Mouse (Mus musculus) heart, embryonic 14.5 days (tissue): Measurements from ENCODE around the gene Dzip1l. TPM values are rescaled to one million over a fixed set of nuclear protein-coding genes. Genes with fewer than 3 reads are reported as not detected.

Experiments
- ATAC-seq: fragments of 200-750 bp; cut with Nextera tagmentation; 2 replicates; pipeline ENCODE4 v1.8.0; 2017; ENCODE audit warnings: low read depth, moderate TSS enrichment; ENCODE audit not compliant: insufficient number of reproducible peaks, insufficient read depth, low FRiP score
- H3K27ac ChIP-seq, 2 experiments: fragments of 200-500 bp in 1 of 2; fragments of 300-500 bp in 1 of 2; sonication (generic) in 1 of 2; replicated peaks in 1 of 2; 2 replicates each; pipeline ENCODE4 v1.5.1; 2012 to 2014; ENCODE audit warnings: low read depth in 2 of 2, low read length in 2 of 2, control low read depth in 1 of 2, mild to moderate bottlenecking in 1 of 2, mixed read lengths in 1 of 2; ENCODE audit not compliant: control insufficient read depth in 1 of 2, insufficient read depth in 1 of 2
- H3K27me3 ChIP-seq: fragments of 300-500 bp; sonication (generic); 2 replicates; pipeline ENCODE4 v1.6.1; 2014; ENCODE audit warnings: mild to moderate bottlenecking, low read length, control low read depth; ENCODE audit not compliant: control insufficient read depth, insufficient read depth
- H3K36me3 ChIP-seq: fragments of 300-500 bp; sonication (generic); 2 replicates; pipeline ENCODE4 v1.6.1; 2014; ENCODE audit warnings: mild to moderate bottlenecking, control low read depth, low read length, mixed read lengths; ENCODE audit not compliant: control insufficient read depth, insufficient read depth
- H3K4me1 ChIP-seq, 2 experiments: fragments of 200-500 bp in 1 of 2; fragments of 300-500 bp in 1 of 2; sonication (generic) in 1 of 2; 2 replicates each; pipeline ENCODE4 v1.6.1; 2012 to 2014; ENCODE audit warnings: low read length in 2 of 2, control low read depth in 1 of 2, mixed read lengths in 1 of 2; ENCODE audit not compliant: control insufficient read depth in 2 of 2, insufficient read depth in 2 of 2
- H3K4me2 ChIP-seq: fragments of 300-500 bp; sonication (generic); 2 replicates; pipeline ENCODE4 v1.6.1; 2014; ENCODE audit warnings: mild to moderate bottlenecking, low read length
- H3K4me3 ChIP-seq, 2 experiments: fragments of 200-500 bp in 1 of 2; fragments of 300-500 bp in 1 of 2; sonication (generic) in 1 of 2; 2 replicates each; pipeline ENCODE4 v1.5.1; 2012 to 2014; ENCODE audit warnings: low read length in 2 of 2, mild to moderate bottlenecking in 2 of 2, control low read depth in 1 of 2, low read depth in 1 of 2, moderate library complexity in 1 of 2; ENCODE audit not compliant: control insufficient read depth in 1 of 2, insufficient read depth in 1 of 2
- H3K9ac ChIP-seq: fragments of 300-500 bp; sonication (generic); 2 replicates; pipeline ENCODE4 v1.6.1; 2014; ENCODE audit warnings: mild to moderate bottlenecking, low read length
- H3K9me3 ChIP-seq: fragments of 300-500 bp; sonication (generic); 2 replicates; pipeline ENCODE4 v1.6.1; 2016; ENCODE audit warnings: low read length, control low read depth; ENCODE audit not compliant: control insufficient read depth
- WGBS: fragments of 180-500 bp; shearing (Covaris S2); extraction: QIAGEN DNeasy Blood & Tissue Kit; methylation state at CpG from one replicate; pipeline ENCODE4 v1.1.7; 2014; 5-methylcytosine and 5-hydroxymethylcytosine counted together
- polyA plus RNA-seq: library from polyadenylated mRNA; unstranded; fragments of >200 nt; fragmentation: Nextera tagmentation; extraction: Ambion mirVana; gene quantifications from 2 replicates; pipeline ENCODE4 v1.2.1, GENCODE M21; 2014

Dzip1l gene
- polyA plus RNA-seq, 1 experiment from 2014 or later: 14.6 TPM

- no peak for ATAC-seq
- H3K4me3 ChIP-seq: no peak overlapping the region
- no peak overlapping the region for H3K4me2 ChIP-seq
- H3K27ac ChIP-seq: no peak overlapping the region
- no peaks in the 10 kb centered on the region; a peak in 1 of 4 replicates for H3K4me1 ChIP-seq
- H3K9ac ChIP-seq: no peak overlapping the region
- H3K9me3 ChIP-seq: no peaks in the 10 kb centered on the region
- 78% methylated on average over 2 of the region's 2 CpGs for WGBS
- no peaks in the 10 kb centered on the region for H3K27me3 ChIP-seq
- H3K36me3 ChIP-seq: no peaks in the 10 kb centered on the region
Observed at GRCm38 (mm10) chr9:99701187-99701586, 71.9 kb downstream of the Dzip1l start.

- Histone ChIP-seq H3K4me1 (no peaks in the 10 kb centered on the region; a peak in 1 of 4 replicates), H3K9ac (no peak overlapping the region), H3K36me3 (no peaks in the 10 kb centered on the region), H3K27ac (no peak overlapping the region), H3K4me2 (no peak overlapping the region), H3K27me3 (no peaks in the 10 kb centered on the region), H3K4me3 (no peak overlapping the region), H3K9me3 (no peaks in the 10 kb centered on the region)
- ATAC-seq: no peak
- 56% methylated on average over 6 of the region's 6 CpGs for WGBS
Observed at GRCm38 (mm10) chr9:99702215-99702614, 72.9 kb downstream of the Dzip1l start.

GRCm38 (mm10) chr9:99703711-99704110, 74.4 kb downstream of the Dzip1l start:
- WGBS: 59% methylated on average over 6 of the region's 6 CpGs
- Histone ChIP-seq H3K27me3 (no peaks in the 10 kb centered on the region), H3K36me3 (no peaks in the 10 kb centered on the region), H3K9me3 (no peaks in the 10 kb centered on the region), H3K4me3 (no peak overlapping the region), H3K9ac (no peak overlapping the region), H3K4me1 (no peaks in the 10 kb centered on the region; a peak in 1 of 4 replicates), H3K27ac (no peak overlapping the region), H3K4me2 (no peak overlapping the region)
- no peak for ATAC-seq

- WGBS: 80% methylated on average over 6 of the region's 6 CpGs
- Histone ChIP-seq H3K27ac (no peak overlapping the region), H3K4me2 (no peak overlapping the region), H3K9ac (no peak overlapping the region), H3K9me3 (no peaks in the 10 kb centered on the region), H3K4me1 (no peaks in the 10 kb centered on the region; a peak in 1 of 4 replicates), H3K27me3 (no peaks in the 10 kb centered on the region), H3K36me3 (no peaks in the 10 kb centered on the region), H3K4me3 (no peak overlapping the region)
- no peak for ATAC-seq
Observed at GRCm38 (mm10) chr9:99706264-99706663, 77.0 kb downstream of the Dzip1l start.

GRCm38 (mm10) chr9:99707425-99708126, 78.3 kb downstream of the Dzip1l start:
- Histone ChIP-seq H3K4me3 (no peak overlapping the region), H3K27ac (no peak overlapping the region)

GRCm38 (mm10) chr9:99709588-99710248, 80.4 kb downstream of the Dzip1l start:
- Histone ChIP-seq H3K36me3 (no peaks in the 10 kb centered on the region), H3K9me3 (no peaks in the 10 kb centered on the region), H3K27me3 (no peaks in the 10 kb centered on the region), H3K4me3 (no peak overlapping the region), H3K4me2 (no peak overlapping the region), H3K9ac (no peak overlapping the region), H3K4me1 (no peaks in the 10 kb centered on the region), H3K27ac (no peak overlapping the region)
- ATAC-seq: no peak
- 80% methylated on average over 22 of the region's 22 CpGs for WGBS

More at GRCm38 (mm10) chr9:99707425-99708126, 78.3 kb downstream of the Dzip1l start:
- H3K4me1 ChIP-seq: no peaks in the 10 kb centered on the region; a peak in 1 of 4 replicates
- ATAC-seq: no peak
- H3K27me3 ChIP-seq: no peaks in the 10 kb centered on the region
- no peak overlapping the region for H3K9ac ChIP-seq
- 70% methylated on average over 11 of the region's 11 CpGs for WGBS
- H3K9me3 ChIP-seq: no peaks in the 10 kb centered on the region
- no peak overlapping the region for H3K4me2 ChIP-seq
- H3K36me3 ChIP-seq: no peaks in the 10 kb centered on the region

DNA sequence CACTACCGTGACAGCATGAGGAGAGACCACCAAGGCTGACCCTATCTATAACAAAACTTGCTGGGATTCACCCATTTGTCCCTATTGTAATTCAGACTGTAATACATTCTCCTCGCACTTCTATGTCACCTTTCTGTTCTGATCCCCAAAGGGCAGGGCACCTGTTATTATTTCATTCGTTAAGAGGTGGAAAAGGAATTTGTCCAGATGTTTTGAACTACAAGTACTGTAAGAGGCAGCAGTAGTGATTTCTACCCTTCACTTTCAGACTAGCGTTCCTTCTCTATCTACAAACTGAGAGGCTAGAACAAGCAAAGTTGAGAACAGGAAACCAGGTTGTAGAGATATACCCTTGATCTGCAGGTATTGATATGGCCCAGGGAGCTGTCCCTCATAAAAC, 81.0 kb downstream of the Dzip1l start:
- Histone ChIP-seq H3K27ac (no peak overlapping the region), H3K9ac (no peak overlapping the region), H3K36me3 (no peaks in the 10 kb centered on the region), H3K9me3 (no peaks in the 10 kb centered on the region), H3K4me1 (no peaks in the 10 kb centered on the region), H3K4me2 (no peak overlapping the region), H3K27me3 (no peaks in the 10 kb centered on the region), H3K4me3 (no peak overlapping the region)
- WGBS: 82% methylated on average over 4 of the region's 4 CpGs
- ATAC-seq: no peak
